Mouse (Mus musculus): ENCODE results near the gene Tmem209. TPM values are rescaled to one million over a fixed set of nuclear protein-coding genes. Genes with fewer than 3 reads are reported as not detected.

Gene Tmem209
- polyA plus RNA-seq (2012; ENCODE audit: insufficient read depth, insufficient read length, missing spikeins), result 11.8 and 15.0 TPM in 2 replicates

DNA sequence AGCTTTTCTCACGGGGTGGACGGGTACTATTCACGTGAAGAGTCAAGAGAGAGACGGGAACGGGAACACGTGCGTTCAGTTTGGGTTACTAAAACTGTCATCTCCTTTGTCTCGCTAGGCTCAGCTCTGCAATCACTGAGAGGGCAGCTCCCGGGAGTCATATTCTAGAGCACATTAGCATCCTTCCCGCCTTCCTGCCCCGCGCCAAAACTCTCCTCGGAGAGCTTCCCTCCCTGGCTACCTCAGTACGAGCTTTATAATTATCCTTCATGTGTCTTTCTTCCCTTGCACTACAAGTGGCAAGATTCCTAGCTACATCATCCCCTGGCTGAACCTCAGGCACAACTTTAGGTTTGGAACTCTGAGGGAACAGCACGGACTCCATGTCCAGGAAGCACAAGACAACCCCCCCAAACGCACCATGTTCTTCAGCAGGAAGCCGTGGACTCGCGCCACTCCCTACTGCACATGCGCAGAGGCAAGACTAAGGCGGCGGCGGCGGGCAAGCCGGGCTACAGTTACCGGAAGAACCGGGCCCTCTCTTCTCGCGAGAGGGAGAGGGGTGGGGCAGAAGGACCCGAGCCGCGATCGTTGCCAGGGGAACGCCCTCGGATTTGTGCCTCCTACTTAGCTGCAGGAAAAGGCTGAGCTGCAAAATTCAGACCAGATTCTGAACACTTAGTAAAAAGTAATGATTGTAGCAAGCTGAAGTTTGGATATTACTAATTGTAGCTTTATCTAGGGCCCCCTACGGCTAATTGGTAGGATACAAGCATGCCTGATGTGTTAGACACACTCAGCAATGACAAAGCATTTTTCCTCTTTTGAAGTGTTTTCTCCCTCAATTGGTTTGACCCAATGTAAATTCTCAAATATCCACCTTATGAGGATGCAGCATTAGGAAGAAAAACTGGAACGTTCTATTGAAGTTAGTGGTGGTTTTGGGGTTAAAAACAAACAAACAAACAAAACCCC, at the start of gene Tmem209, which contains the start of gene Ssmem1:
Tmem209 (minus strand) TSS at position 519 of the 975 bp plus-strand sequence.
Ssmem1 (plus strand) TSS at position 585 of the 975 bp plus-strand sequence.
- peak within 1 kb of the TSS; percentile 85 for H3K4me3 ChIP-seq (ENCODE audit: insufficient read depth, low read depth, low read length)
- H3K27ac ChIP-seq (replicated peaks; ENCODE audit: low read depth, low read length), result peak within 1 kb of the TSS; percentile 92
- peaks cover 4% of the 10 kb centered on the region; the same call in 1 of the 2 replicates for H3K4me1 ChIP-seq (ENCODE audit: control insufficient read depth, insufficient read depth, insufficient read length, low read length)

DNA sequence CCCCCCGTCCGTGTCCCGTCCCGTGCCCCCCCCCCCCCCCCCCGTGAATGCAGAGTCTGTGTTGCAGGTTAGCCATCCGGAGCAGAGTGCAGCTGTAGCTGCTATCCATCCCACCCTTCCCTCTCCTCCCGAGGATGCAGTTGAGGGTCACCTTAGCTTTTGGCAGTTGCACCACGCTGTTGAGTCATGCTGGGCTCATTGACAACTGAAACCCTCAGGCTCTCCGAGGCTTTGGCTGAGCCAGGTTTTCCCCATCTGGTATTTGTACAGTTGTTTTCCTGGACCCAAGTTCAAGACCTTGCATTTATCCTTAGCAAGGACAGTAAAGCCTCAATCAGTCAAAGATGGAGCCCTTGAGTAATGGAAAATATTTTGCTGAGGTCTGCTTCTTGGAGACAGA, 46.5 kb upstream of the Tmem209 start:
- Histone ChIP-seq H3K4me3 (ENCODE audit: insufficient read depth, low read depth, low read length) (no peak overlapping the region), H3K27ac (replicated peaks; ENCODE audit: low read depth, low read length) (no peak overlapping the region), H3K4me1 (ENCODE audit: control insufficient read depth, insufficient read depth, insufficient read length, low read length) (peaks cover 4% of the 10 kb centered on the region; the same call in 1 of the 2 replicates)

DNA sequence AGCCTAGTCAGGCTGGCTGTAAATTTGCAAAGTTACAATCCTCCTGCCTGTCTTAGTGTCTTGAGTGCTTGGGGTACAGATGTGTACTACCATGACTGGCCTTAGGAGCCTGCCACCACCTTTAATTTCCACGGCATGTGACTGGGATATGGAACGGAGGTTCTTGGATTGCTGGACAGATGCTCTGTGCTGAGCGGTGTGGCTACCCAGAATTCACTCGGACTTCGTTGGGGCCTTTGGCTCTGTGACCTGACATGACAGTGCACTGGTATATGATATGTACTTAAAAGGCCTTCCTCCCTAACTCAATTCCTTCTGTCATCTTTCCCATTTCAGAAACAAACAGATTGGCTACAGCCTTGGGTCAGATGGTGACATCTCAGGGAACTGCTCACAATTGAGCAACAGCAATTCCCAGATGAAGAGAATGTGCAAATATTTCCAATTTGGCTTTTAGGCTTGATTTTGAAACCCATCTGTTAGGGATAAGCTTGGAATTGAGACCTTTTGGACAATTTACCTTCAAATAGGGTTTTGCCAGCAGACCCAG, 45.1 kb upstream of the Tmem209 start:
- no peak overlapping the region for H3K4me3 ChIP-seq (ENCODE audit: insufficient read depth, low read depth, low read length)
- peaks cover under 1% of the 10 kb centered on the region; the same call in 1 of the 2 replicates for H3K4me1 ChIP-seq (ENCODE audit: control insufficient read depth, insufficient read depth, insufficient read length, low read length)
- peak overlapping the region; percentile 83 for H3K27ac ChIP-seq (replicated peaks; ENCODE audit: low read depth, low read length)

DNA sequence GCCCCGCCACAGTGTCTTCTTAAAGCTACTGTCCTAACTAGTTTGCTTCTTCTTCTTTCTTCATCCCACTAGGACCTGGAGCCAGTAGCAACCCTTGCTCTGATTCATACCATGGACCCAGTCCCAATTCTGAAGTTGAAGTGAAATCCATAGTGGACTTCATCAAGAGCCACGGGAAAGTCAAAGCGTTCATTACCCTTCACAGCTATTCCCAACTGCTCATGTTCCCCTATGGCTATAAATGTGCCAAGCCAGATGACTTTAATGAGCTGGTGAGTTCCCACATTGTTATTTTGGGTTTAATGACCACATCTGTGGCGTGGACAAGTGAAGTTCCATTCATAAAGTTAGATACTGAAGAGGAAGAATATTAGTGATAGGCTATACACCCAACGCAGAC, 44.5 kb upstream of the Tmem209 start:
- H3K4me3 ChIP-seq (ENCODE audit: insufficient read depth, low read depth, low read length), result no peak overlapping the region

DNA sequence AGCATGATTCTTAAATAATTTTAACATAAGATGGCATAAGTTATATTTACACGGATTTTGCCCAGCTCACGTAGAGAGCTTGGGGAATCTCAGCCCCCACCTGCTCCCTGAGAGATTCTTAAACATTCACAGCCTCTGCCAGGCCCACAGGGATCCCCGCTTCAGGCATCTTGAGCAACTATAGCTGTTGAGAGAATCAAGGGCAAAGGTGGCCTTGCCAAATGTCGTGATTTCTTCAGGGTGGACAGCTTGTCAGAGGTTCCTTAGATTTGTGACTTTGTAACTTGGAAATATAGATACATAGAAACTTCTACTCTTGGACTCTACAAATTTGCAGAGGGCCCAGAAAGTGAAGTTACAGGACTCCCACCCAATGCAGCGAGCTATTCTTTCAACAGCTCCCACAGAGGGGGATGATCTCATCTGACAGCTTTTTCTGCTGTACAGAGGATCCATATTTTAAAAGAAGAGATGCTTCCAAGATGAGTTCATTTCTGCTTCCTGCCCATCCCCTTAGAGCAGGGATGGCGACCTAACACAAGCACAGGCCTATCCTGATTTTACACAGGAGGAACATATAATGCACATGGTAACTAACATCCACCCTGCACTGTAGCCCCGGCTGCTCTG, 43.9 kb upstream of the Tmem209 start:
- no peak overlapping the region for H3K4me3 ChIP-seq (ENCODE audit: insufficient read depth, low read depth, low read length)
- H3K4me1 ChIP-seq (ENCODE audit: control insufficient read depth, insufficient read depth, insufficient read length, low read length), result no peaks in the 10 kb centered on the region
- peak overlapping the region; percentile 44 for H3K27ac ChIP-seq (replicated peaks; ENCODE audit: low read depth, low read length)

More for the DNA sequence above, 44.5 kb upstream of the Tmem209 start:
- Histone ChIP-seq H3K4me1 (ENCODE audit: control insufficient read depth, insufficient read depth, insufficient read length, low read length) (no peaks in the 10 kb centered on the region), H3K27ac (replicated peaks; ENCODE audit: low read depth, low read length) (peak overlapping the region; percentile 44)

DNA sequence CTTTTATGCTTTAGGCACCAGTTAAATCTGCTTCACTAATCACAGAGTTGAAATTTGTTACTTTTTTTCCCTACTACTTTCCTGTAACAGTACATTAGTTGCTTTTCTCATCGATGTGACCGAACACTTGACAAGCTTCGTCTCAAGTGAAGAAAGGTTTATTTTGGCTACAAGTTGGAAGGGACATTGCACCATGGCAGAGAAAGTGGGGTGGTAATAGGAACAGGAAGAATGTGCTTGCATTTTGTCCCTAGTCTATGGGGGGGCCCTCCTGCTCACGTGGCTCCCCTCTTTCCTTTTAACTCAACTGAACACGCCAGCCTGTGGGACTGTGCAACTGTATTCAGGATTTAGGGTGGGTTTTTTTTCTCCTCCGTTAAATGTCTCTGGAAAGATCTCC, 43.0 kb upstream of the Tmem209 start:
- Histone ChIP-seq H3K27ac (replicated peaks; ENCODE audit: low read depth, low read length) (no peak overlapping the region), H3K4me1 (ENCODE audit: control insufficient read depth, insufficient read depth, insufficient read length, low read length) (no peaks in the 10 kb centered on the region), H3K4me3 (ENCODE audit: insufficient read depth, low read depth, low read length) (no peak overlapping the region)

DNA sequence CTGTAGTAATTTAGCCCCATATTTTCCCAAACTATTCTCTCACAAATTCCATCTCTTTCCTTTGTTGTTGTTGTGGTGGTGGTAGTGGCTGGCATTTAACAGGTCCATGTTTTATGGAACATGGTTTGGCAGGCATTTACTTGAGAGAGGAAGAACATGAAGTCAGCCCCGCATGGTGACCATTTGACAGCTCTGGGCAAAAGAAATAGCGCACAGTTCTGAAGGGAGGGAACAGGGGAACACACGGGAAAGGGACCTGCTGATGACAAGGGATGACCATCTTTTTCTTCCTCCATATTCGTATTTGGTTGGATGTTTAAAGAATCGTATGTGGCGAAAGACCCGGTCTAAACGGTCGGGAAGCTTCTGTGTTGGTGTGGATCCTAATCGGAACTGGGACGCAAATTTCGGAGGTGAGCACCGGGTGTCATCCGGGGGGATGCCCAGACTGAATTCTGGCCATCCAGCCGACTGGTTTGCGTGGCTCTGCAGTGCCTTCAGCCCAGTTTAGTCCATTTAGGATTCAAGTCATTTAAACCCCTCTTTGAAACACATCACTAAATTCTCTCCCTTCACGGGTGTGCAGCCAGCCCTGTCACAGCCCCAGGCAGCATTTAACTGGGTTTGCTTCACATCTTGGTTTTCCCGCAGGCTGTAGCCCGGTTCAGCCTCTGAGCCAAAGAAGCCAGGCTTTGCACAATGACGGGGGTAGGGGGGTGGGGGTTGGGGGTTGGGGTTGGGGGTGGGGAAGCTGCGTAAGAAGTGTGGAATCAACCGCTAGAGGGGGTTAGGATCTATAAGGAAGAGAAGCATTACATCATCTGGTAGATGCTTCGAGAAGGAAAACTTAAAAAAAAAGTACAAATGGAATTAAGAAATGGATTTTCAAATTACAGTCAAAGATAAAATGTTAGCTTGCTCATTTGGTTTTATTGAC, 42.3 kb upstream of the Tmem209 start:
- H3K27ac ChIP-seq (replicated peaks; ENCODE audit: low read depth, low read length), result no peak overlapping the region
- H3K4me1 ChIP-seq (ENCODE audit: control insufficient read depth, insufficient read depth, insufficient read length, low read length), result no peaks in the 10 kb centered on the region
- H3K4me3 ChIP-seq (ENCODE audit: insufficient read depth, low read depth, low read length), result no peak overlapping the region

DNA sequence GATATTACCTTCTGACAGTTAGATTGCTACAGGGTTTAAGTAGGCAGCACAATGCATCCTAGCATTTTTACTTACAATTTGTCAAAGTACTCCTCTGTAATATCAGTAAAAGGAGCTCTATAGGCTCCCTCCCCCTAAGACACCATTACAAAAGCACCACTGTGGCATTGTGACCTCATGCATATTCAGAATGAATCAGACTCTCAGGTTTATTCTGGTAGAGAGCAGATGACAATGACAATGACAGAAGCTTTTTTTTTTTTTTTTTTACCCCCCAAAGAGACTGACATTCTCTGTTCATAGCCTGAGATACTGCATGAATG, 41.6 kb upstream of the Tmem209 start:
- no peaks in the 10 kb centered on the region for H3K4me1 ChIP-seq (ENCODE audit: control insufficient read depth, insufficient read depth, insufficient read length, low read length)
- H3K27ac ChIP-seq (replicated peaks; ENCODE audit: low read depth, low read length), result no peak overlapping the region
- H3K4me3 ChIP-seq (ENCODE audit: insufficient read depth, low read depth, low read length), result no peak overlapping the region

DNA sequence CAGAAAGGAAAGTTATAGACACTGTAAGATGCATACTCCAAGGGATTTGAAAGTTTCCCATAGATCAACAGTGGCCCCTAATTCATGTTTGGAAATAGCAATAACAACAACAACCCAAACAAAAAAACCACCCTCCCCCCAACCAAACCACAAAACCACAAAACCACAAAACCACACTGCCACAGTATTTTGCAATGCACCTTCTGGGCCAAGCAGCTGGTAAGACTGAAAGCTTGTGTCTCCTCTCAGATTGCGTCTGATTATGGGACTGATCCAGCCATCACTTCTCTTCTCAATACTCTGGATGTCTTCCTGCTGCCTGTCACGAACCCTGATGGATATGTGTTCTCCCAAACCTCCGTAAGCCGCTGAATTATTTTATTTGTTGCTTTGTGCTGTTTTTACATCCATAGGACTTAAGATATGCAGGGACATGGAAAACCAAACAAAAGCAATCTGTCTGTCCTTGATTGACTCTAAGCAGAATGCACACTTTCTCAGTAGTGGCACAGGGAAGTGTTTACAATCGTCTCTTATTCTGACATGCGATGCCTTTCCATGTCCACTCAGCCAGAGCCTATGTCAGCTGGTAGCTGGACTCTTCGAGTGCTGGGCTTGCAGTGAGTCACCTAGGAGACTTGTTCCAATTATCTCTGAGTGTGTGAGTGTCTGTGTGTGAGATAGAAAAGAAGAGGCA, 41.1 kb upstream of the Tmem209 start:
- Histone ChIP-seq H3K4me3 (ENCODE audit: insufficient read depth, low read depth, low read length) (no peak overlapping the region), H3K4me1 (ENCODE audit: control insufficient read depth, insufficient read depth, insufficient read length, low read length) (no peaks in the 10 kb centered on the region), H3K27ac (replicated peaks; ENCODE audit: low read depth, low read length) (no peak overlapping the region)

DNA sequence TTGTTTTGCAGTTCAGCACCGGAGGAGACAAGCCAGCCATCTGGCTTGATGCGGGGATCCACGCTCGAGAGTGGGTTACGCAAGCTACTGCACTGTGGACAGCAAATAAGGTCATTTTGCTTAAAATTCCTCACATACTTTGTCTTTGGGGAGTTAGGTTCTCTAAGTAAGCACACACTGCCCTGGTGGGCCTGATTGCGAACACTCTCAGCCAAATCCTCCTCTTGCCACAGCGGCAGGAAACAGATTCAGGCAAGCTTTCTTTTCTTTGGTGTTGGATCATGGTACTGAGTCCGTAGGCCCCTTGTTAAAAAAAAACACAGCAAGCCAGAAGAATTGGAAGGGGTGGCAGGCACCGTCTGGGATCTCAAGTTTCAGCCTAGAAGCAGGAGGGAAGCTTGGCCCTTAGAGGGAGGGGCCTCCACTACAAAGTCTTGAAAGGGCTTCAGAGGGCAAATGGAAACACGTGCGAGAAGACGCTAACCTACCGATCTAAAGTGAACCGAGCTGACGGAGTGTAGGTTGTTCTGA, 39.7 kb upstream of the Tmem209 start:
- H3K27ac ChIP-seq (replicated peaks; ENCODE audit: low read depth, low read length), result peak overlapping the region; percentile 61

DNA sequence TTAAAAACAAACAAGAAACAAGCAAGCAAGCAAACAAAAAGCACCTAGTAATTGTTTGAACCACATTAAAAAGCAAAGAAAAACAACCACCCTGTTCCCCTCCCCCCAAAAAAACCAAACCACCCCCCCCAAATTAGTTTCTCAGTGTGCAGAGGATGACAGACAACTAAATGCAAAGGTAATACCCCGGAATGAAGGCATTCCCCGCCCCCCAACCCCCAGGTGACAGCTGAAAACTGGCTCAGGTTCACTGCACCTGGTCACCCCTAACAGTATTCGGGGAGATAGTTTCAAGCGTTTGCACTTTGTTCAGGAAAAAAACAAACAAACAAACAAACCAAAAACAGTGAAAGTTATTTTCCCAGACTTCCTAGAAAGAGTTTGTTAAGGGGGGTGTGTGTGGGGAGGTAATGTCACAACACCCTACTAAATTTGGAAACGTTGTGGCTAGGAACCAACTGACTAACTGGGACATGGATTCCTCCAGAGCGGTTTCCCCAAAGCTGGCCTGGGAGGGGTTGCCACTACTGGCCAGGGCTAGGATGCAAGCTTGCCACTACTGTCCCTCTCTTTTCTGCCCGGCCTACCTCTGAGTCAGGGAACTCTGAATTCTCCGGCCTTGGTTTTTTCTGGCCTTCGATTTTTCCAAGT, 38.2 kb upstream of the Tmem209 start:
- H3K27ac ChIP-seq (replicated peaks; ENCODE audit: low read depth, low read length), result no peak overlapping the region
- H3K4me3 ChIP-seq (ENCODE audit: insufficient read depth, low read depth, low read length), result no peak overlapping the region
- H3K4me1 ChIP-seq (ENCODE audit: control insufficient read depth, insufficient read depth, insufficient read length, low read length), result no peaks in the 10 kb centered on the region; the same call in 1 of the 2 replicates

More for the DNA sequence above, 39.7 kb upstream of the Tmem209 start:
- H3K4me1 ChIP-seq (ENCODE audit: control insufficient read depth, insufficient read depth, insufficient read length, low read length), result no peaks in the 10 kb centered on the region
- H3K4me3 ChIP-seq (ENCODE audit: insufficient read depth, low read depth, low read length), result no peak overlapping the region

DNA sequence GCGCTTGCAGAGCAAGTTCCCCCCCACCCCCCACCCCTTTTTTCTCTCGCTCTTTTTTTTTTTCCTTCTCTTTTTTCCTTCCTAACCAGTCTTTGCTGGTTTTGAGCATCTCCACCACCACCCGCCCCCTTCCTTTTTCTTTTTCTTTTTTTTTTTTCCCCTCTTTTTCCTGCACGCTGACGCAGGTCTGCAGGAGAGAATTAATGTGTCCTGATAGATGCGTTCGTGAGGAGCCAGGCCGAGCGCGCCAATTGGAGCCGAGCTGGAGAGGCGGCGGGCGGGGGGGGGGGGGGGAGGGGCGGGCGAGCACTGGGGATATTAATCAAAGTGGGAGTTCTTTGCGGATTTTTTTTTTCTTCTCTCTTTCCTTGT, 37.7 kb upstream of the Tmem209 start:
- no peak overlapping the region for H3K27ac ChIP-seq (replicated peaks; ENCODE audit: low read depth, low read length)
- H3K4me3 ChIP-seq (ENCODE audit: insufficient read depth, low read depth, low read length), result peak overlapping the region; percentile 34
- no peaks in the 10 kb centered on the region; the same call in 1 of the 2 replicates for H3K4me1 ChIP-seq (ENCODE audit: control insufficient read depth, insufficient read depth, insufficient read length, low read length)

DNA sequence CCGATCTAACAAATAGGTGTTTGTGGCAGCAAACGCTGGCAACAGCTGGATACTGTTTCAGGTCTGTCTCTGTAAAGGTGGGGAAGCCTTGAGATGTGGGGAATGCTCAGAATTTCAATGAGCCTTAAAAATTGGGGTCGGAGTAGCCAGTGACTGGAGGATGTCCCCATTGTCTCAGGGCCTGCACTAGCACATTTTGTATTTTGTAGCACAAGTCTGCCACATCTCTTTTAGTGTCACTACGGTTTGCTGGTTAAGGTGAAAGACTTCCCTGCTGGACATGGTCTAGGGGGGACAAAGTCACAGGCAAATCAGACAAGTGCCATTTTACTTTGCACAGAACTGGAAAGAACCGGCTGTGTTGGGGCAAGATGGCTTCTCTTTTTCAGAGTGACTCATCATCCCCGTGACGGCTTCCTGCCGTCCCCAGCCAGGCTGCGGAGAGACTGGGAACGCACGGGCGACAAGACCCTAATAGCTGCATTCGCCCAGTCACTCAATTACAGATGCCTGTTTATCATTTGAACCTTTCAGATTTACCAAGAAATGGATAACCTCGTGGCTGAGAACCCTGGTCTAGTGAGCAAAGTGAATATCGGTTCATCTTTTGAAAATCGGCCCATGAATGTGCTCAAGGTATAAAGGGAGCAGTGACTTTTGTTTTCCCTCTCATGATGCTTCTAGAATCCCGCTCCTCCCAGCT, 37.1 kb upstream of the Tmem209 start:
- peak overlapping the region; percentile 34 for H3K4me3 ChIP-seq (ENCODE audit: insufficient read depth, low read depth, low read length)
- H3K4me1 ChIP-seq (ENCODE audit: control insufficient read depth, insufficient read depth, insufficient read length, low read length), result no peaks in the 10 kb centered on the region; the same call in 1 of the 2 replicates
- no peak overlapping the region for H3K27ac ChIP-seq (replicated peaks; ENCODE audit: low read depth, low read length)
